Mouse (Mus musculus): Measurements from ENCODE around the gene 1700037C18Rik. TPM values are rescaled to one million over a fixed set of nuclear protein-coding genes. Genes with fewer than 3 reads are reported as not detected.
"Not testable (repeated sequence)": the region's sequence is repeated elsewhere in the genome, so short reads cannot be mapped to it uniquely, and the experiment has no call there.

1700037C18Rik gene
- polyA plus RNA-seq, 1 experiment from 2014 or later = 8.3 TPM

- H3K9ac ChIP-seq = peak overlapping the region; percentile 77
- peaks cover 24% of the 10 kb centered on the region for H3K36me3 ChIP-seq
- peak overlapping the region; percentile 33; the same call in 1 of the 2 replicates for H3K27ac ChIP-seq
- H3K4me3 ChIP-seq = peak overlapping the region; percentile 58
- no peaks in the 10 kb centered on the region for H3K9me3 ChIP-seq
- peak overlapping the region; percentile 91 for H3K4me2 ChIP-seq
- no peak for ATAC-seq (ENCODE audit: insufficient number of reproducible peaks, insufficient read depth, low FRiP score, low TSS enrichment, low read depth)
- peaks cover 14% of the 10 kb centered on the region for H3K4me1 ChIP-seq
- H3K27me3 ChIP-seq = no peaks in the 10 kb centered on the region
- WGBS = 2% methylated on average over 16 of the region's 16 CpGs
These were observed 36.7 kb downstream of the 1700037C18Rik start for GRCm38 (mm10) chr16:3871815-3872214.

- peaks cover 32% of the 10 kb centered on the region for H3K36me3 ChIP-seq
- no peak overlapping the region for H3K4me2 ChIP-seq
- 0 out of 2 replicates have a peak, but pooled peaks cover 2% of the 10 kb centered on the region for H3K4me1 ChIP-seq
- no peak for ATAC-seq (ENCODE audit: insufficient number of reproducible peaks, insufficient read depth, low FRiP score, low TSS enrichment, low read depth)
- H3K9ac ChIP-seq = no peak overlapping the region
- H3K4me3 ChIP-seq = no peak overlapping the region
- no peaks in the 10 kb centered on the region for H3K9me3 ChIP-seq
- H3K27me3 ChIP-seq = no peaks in the 10 kb centered on the region
- WGBS = 88% methylated on average over 4 of the region's 4 CpGs
- H3K27ac ChIP-seq = no peak overlapping the region
These were observed 49.2 kb downstream of the 1700037C18Rik start for GRCm38 (mm10) chr16:3859254-3859653.

- Histone ChIP-seq H3K4me1 (0 out of 2 replicates have a peak, but pooled peaks cover 2% of the 10 kb centered on the region), H3K36me3 (peaks cover 18% of the 10 kb centered on the region), H3K27me3 (no peaks in the 10 kb centered on the region), H3K4me2 (no peak overlapping the region), H3K9me3 (no peaks in the 10 kb centered on the region), H3K4me3 (no peak overlapping the region), H3K9ac (no peak overlapping the region), H3K27ac (no peak overlapping the region)
- ATAC-seq (ENCODE audit: insufficient number of reproducible peaks, insufficient read depth, low FRiP score, low TSS enrichment, low read depth) = no peak
- 94% methylated on average over 1 of the region's 1 CpGs for WGBS
These were observed 52.7 kb downstream of the 1700037C18Rik start for GRCm38 (mm10) chr16:3855776-3856175.

GRCm38 (mm10) chr16:3854437-3855182, 53.9 kb downstream of the 1700037C18Rik start:
- 59% methylated on average over 11 of the region's 11 CpGs for WGBS

GRCm38 (mm10) chr16:3852586-3852985, 55.9 kb downstream of the 1700037C18Rik start:
- H3K9me3 ChIP-seq = no peaks in the 10 kb centered on the region
- WGBS = 31% methylated on average over 12 of the region's 12 CpGs

More at GRCm38 (mm10) chr16:3854437-3855182, 53.9 kb downstream of the 1700037C18Rik start:
- no peak for ATAC-seq (ENCODE audit: insufficient number of reproducible peaks, insufficient read depth, low FRiP score, low TSS enrichment, low read depth)
- Histone ChIP-seq H3K27me3 (no peaks in the 10 kb centered on the region), H3K27ac (no peak overlapping the region), H3K9me3 (no peaks in the 10 kb centered on the region), H3K4me1 (0 out of 2 replicates have a peak, but pooled peaks cover 2% of the 10 kb centered on the region), H3K9ac (no peak overlapping the region), H3K4me3 (no peak overlapping the region), H3K36me3 (peaks cover 15% of the 10 kb centered on the region; the same call in 1 of the 2 replicates), H3K4me2 (no peak overlapping the region)

GRCm38 (mm10) chr16:3851301-3851700, 57.2 kb downstream of the 1700037C18Rik start:
- peaks cover 11% of the 10 kb centered on the region; the same call in 1 of the 2 replicates for H3K4me1 ChIP-seq
- H3K4me2 ChIP-seq; H3K27ac ChIP-seq; H3K9me3 ChIP-seq; H3K27me3 ChIP-seq; ATAC-seq (ENCODE audit: insufficient number of reproducible peaks, insufficient read depth, low FRiP score, low TSS enrichment, low read depth); H3K36me3 ChIP-seq; H3K9ac ChIP-seq; H3K4me3 ChIP-seq: not testable (repeated sequence)
- WGBS = 87% methylated on average over 13 of the region's 13 CpGs

More at GRCm38 (mm10) chr16:3852586-3852985, 55.9 kb downstream of the 1700037C18Rik start:
- no peak for ATAC-seq (ENCODE audit: insufficient number of reproducible peaks, insufficient read depth, low FRiP score, low TSS enrichment, low read depth)
- no peak overlapping the region for H3K9ac ChIP-seq
- peaks cover 7% of the 10 kb centered on the region; the same call in 1 of the 2 replicates for H3K4me1 ChIP-seq
- H3K27ac ChIP-seq = no peak overlapping the region
- H3K4me3 ChIP-seq = no peak overlapping the region
- H3K4me2 ChIP-seq = no peak overlapping the region
- H3K36me3 ChIP-seq = peaks cover 15% of the 10 kb centered on the region; the same call in 1 of the 2 replicates
- H3K27me3 ChIP-seq = no peaks in the 10 kb centered on the region

- 70% methylated on average over 3 of the region's 3 CpGs for WGBS
- Histone ChIP-seq H3K27ac (no peak overlapping the region), H3K9ac (no peak overlapping the region), H3K4me3 (no peak overlapping the region), H3K9me3 (no peaks in the 10 kb centered on the region), H3K4me1 (peaks cover 11% of the 10 kb centered on the region; the same call in 1 of the 2 replicates), H3K36me3 (no peaks in the 10 kb centered on the region), H3K27me3 (no peaks in the 10 kb centered on the region), H3K4me2 (no peak overlapping the region)
- ATAC-seq (ENCODE audit: insufficient number of reproducible peaks, insufficient read depth, low FRiP score, low TSS enrichment, low read depth) = no peak
These were observed 60.1 kb downstream of the 1700037C18Rik start for GRCm38 (mm10) chr16:3848416-3848815.

- Histone ChIP-seq H3K9ac (peak overlapping the region; percentile 82), H3K4me3 (peak overlapping the region; percentile 67), H3K9me3 (no peaks in the 10 kb centered on the region), H3K36me3 (no peaks in the 10 kb centered on the region), H3K27ac (no peak overlapping the region), H3K4me2 (peak overlapping the region; percentile 67), H3K27me3 (no peaks in the 10 kb centered on the region), H3K4me1 (peaks cover 11% of the 10 kb centered on the region; the same call in 1 of the 2 replicates)
- no peak for ATAC-seq (ENCODE audit: insufficient number of reproducible peaks, insufficient read depth, low FRiP score, low TSS enrichment, low read depth)
- WGBS = 70% methylated on average over 4 of the region's 4 CpGs
These were observed 60.6 kb downstream of the 1700037C18Rik start for GRCm38 (mm10) chr16:3847871-3848270.

GRCm38 (mm10) chr16:3846711-3847518, 61.6 kb downstream of the 1700037C18Rik start, which contains the start of gene Zfp174:
TSS of gene Zfp174 (plus strand) at chr16:3847268.
- ATAC-seq (ENCODE audit: insufficient number of reproducible peaks, insufficient read depth, low FRiP score, low TSS enrichment, low read depth) = peak; percentile 98
- 2% methylated on average over 38 of the region's 38 CpGs for WGBS
- H3K27ac ChIP-seq = no peak within 1 kb of the TSS

More at GRCm38 (mm10) chr16:3846711-3847518, 61.6 kb downstream of the 1700037C18Rik start, which contains the start of gene Zfp174:
- no peaks in the 10 kb centered on the region for H3K27me3 ChIP-seq
- H3K9ac ChIP-seq = peak within 1 kb of the TSS; percentile 82
- H3K4me3 ChIP-seq = peak within 1 kb of the TSS; percentile 67
- peak within 1 kb of the TSS; percentile 67 for H3K4me2 ChIP-seq
- no peaks in the 10 kb centered on the region for H3K9me3 ChIP-seq
- H3K36me3 ChIP-seq = no peaks in the 10 kb centered on the region
- peaks cover 11% of the 10 kb centered on the region; the same call in 1 of the 2 replicates for H3K4me1 ChIP-seq
